ENCODE assay signal across 8 mouse cellular contexts in genomic region chr15:85655751-85656167, GRCm38 (mm10).
DNase-seq lines count a peak whose midpoint lies in the region; ATAC-seq lines count a peak whose summit lies in the region.

No protein-coding gene starts in this region.

- ATAC-seq in embryonic facial prominence, embryonic 14.5 days (ENCODE audit: low read depth): no peak; the same call in 1 of the 2 replicates
- ATAC-seq in midbrain, embryonic 13.5 days: peak; percentile 59

- peaks cover 7% of the 10 kb centered on the region for H3K36me3 ChIP-seq in embryonic facial prominence, embryonic 14.5 days (ENCODE audit: control insufficient read depth, insufficient read depth, low read length)
- no peaks in the 10 kb centered on the region for H3K36me3 ChIP-seq in midbrain, embryonic 13.5 days

- peaks cover 18% of the 10 kb centered on the region for H3K27me3 ChIP-seq in embryonic facial prominence, embryonic 14.5 days (replicated peaks; ENCODE audit: control insufficient read depth, insufficient read depth, low read length)
- H3K27me3 ChIP-seq in midbrain, embryonic 13.5 days: peaks cover 86% of the 10 kb centered on the region

- H3K4me2 ChIP-seq in embryonic facial prominence, embryonic 14.5 days (ENCODE audit: low read depth, low read length): peak overlapping the region; percentile 82
- H3K4me2 ChIP-seq in midbrain, embryonic 13.5 days (replicated peaks): peak overlapping the region; percentile 57

- DNase-seq in adrenal gland, postnatal 10 days: peak; percentile 57
- no peak for DNase-seq in adrenal gland, postnatal 4 days (ENCODE audit: low spot score in 2 of 2)
- peak; percentile 89 for DNase-seq in left cerebral cortex, postnatal 4 days
- no peak for DNase-seq in left cerebral cortex, postnatal 36 days (ENCODE audit: low spot score in 2 of 2)
- peak; percentile 46 for DNase-seq in embryonic facial prominence, embryonic 14.5 days (ENCODE audit: low spot score)
- no peak for DNase-seq in urinary bladder, postnatal 25 days (ENCODE audit: low spot score)
- no peak for DNase-seq in urinary bladder, postnatal 14 days (ENCODE audit: low spot score)

- H3K27ac ChIP-seq in embryonic facial prominence, embryonic 14.5 days (replicated peaks; ENCODE audit: low read depth, low read length): peak overlapping the region; percentile 74
- H3K27ac ChIP-seq in midbrain, embryonic 13.5 days: peak overlapping the region; percentile 98

- WGBS in embryonic facial prominence, embryonic 14.5 days: 38% methylated on average over 6 of the region's 6 CpGs
- 28% methylated on average over 6 of the region's 6 CpGs for whole genome bisulfite sequencing in midbrain, embryonic 13.5 days

- no peaks in the 10 kb centered on the region for H3K9me3 ChIP-seq in embryonic facial prominence, embryonic 14.5 days (ENCODE audit: control insufficient read depth, low read length)
- H3K9me3 ChIP-seq in midbrain, embryonic 13.5 days: no peaks in the 10 kb centered on the region

- intact Hi-C loops in left cerebral cortex, postnatal 4 days (cut with DNase I): no loop called here
- intact Hi-C loops in left cerebral cortex, postnatal 36 days (cut with DNase I): no loop called here

- H3K4me3 ChIP-seq in embryonic facial prominence, embryonic 14.5 days (ENCODE audit: low read depth, low read length): no peak overlapping the region
- no peak overlapping the region for H3K4me3 ChIP-seq in midbrain, embryonic 13.5 days (replicated peaks)

- H3K4me1 ChIP-seq in embryonic facial prominence, embryonic 14.5 days (ENCODE audit: control insufficient read depth, insufficient read depth, low read length): peaks cover 32% of the 10 kb centered on the region
- peaks cover 59% of the 10 kb centered on the region for H3K4me1 ChIP-seq in midbrain, embryonic 13.5 days (replicated peaks)

- H3K9ac ChIP-seq in embryonic facial prominence, embryonic 14.5 days (ENCODE audit: low read depth, low read length): peak overlapping the region; percentile 47
- peak overlapping the region; percentile 50; the same call in 1 of the 2 replicates for H3K9ac ChIP-seq in midbrain, embryonic 13.5 days (replicated peaks)

Comparison
In these comparisons a context has a peak if more than half of its experiments do, and no peak if none do; other contexts are left out.
1. DNase-seq: peak in adrenal gland, postnatal 10 days (single experiment), left cerebral cortex, postnatal 4 days (single experiment) and embryonic facial prominence, embryonic 14.5 days (single experiment); none in adrenal gland, postnatal 4 days (0 of 2), left cerebral cortex, postnatal 36 days (0 of 2), urinary bladder, postnatal 25 days (single experiment) and urinary bladder, postnatal 14 days (single experiment).